Mouse (Mus musculus): ENCODE measurements around the gene Cish.

Cish gene

GRCm38 (mm10) chr9:107277603-107278002 lies 18.2 kb upstream of the Cish start:
- no peak for DNase-seq (ENCODE audit: inconsistent ontology term)

- no peak for DNase-seq (ENCODE audit: inconsistent ontology term)
Observed at GRCm38 (mm10) chr9:107278126-107278525, 17.7 kb upstream of the Cish start.

GRCm38 (mm10) chr9:107278527-107279377 lies 17.1 kb upstream of the Cish start:
- DNase-seq (ENCODE audit: inconsistent ontology term): peak; percentile 98

- peak; percentile 40 for DNase-seq (ENCODE audit: inconsistent ontology term)
Observed at GRCm38 (mm10) chr9:107279378-107280321, 16.2 kb upstream of the Cish start.

GRCm38 (mm10) chr9:107280322-107281027 lies 15.4 kb upstream of the Cish start:
- no peak for DNase-seq (ENCODE audit: inconsistent ontology term)

- no peak for DNase-seq (ENCODE audit: inconsistent ontology term)
Observed at GRCm38 (mm10) chr9:107281241-107281987, 14.4 kb upstream of the Cish start.

- DNase-seq (ENCODE audit: inconsistent ontology term): no peak
Observed at GRCm38 (mm10) chr9:107282951-107283350, 12.9 kb upstream of the Cish start.

GRCm38 (mm10) chr9:107285009-107285408 lies 10.8 kb upstream of the Cish start:
- DNase-seq (ENCODE audit: inconsistent ontology term): no peak

GRCm38 (mm10) chr9:107287294-107287693 lies 8.5 kb upstream of the Cish start:
- no peak for DNase-seq (ENCODE audit: inconsistent ontology term)

GRCm38 (mm10) chr9:107288105-107288650 lies 7.6 kb upstream of the Cish start:
- no peak for DNase-seq (ENCODE audit: inconsistent ontology term)

GRCm38 (mm10) chr9:107288711-107289110 lies 7.1 kb upstream of the Cish start:
- no peak for DNase-seq (ENCODE audit: inconsistent ontology term)

- peak; percentile 97 for DNase-seq (ENCODE audit: inconsistent ontology term)
Observed at GRCm38 (mm10) chr9:107289211-107290076, 6.4 kb upstream of the Cish start, which contains the start of gene Mapkapk3. Gene Mapkapk3 (minus strand): TSS chr9:107289877.

GRCm38 (mm10) chr9:107290897-107291296 lies 4.9 kb upstream of the Cish start:
- peak; percentile 60 for DNase-seq (ENCODE audit: inconsistent ontology term)

- peak; percentile 78 for DNase-seq (ENCODE audit: inconsistent ontology term)
Observed at GRCm38 (mm10) chr9:107294249-107294648, 1.6 kb upstream of the Cish start.

GRCm38 (mm10) chr9:107295616-107296015 lies 210 bp upstream of the Cish start:
- no peak for DNase-seq (ENCODE audit: inconsistent ontology term)

GRCm38 (mm10) chr9:107296041-107296440 lies 215 bp downstream of the Cish start:
- no peak for DNase-seq (ENCODE audit: inconsistent ontology term)

GRCm38 (mm10) chr9:107296501-107296965 lies 707 bp downstream of the Cish start:
- DNase-seq (ENCODE audit: inconsistent ontology term): peak; percentile 95

GRCm38 (mm10) chr9:107297059-107297458 lies 1.2 kb downstream of the Cish start:
- DNase-seq (ENCODE audit: inconsistent ontology term): no peak

- no peak for DNase-seq (ENCODE audit: inconsistent ontology term)
Observed at GRCm38 (mm10) chr9:107297658-107298057, 1.8 kb downstream of the Cish start.
